Mouse (Mus musculus) stomach, postnatal 0 days (tissue): Measurements from ENCODE around the gene Kif22.

Experiments used
- CTCF ChIP-seq: IDR thresholded peaks from 2 replicates; pipeline ENCODE4 v1.5.1; 2016; ENCODE audit warnings: antibody characterized with exemption, low read depth, mild to moderate bottlenecking, moderate library complexity
- EP300 ChIP-seq: optimal IDR thresholded peaks from 2 replicates; pipeline ENCODE3; 2016; ENCODE audit warnings: antibody characterized with exemption

DNA sequence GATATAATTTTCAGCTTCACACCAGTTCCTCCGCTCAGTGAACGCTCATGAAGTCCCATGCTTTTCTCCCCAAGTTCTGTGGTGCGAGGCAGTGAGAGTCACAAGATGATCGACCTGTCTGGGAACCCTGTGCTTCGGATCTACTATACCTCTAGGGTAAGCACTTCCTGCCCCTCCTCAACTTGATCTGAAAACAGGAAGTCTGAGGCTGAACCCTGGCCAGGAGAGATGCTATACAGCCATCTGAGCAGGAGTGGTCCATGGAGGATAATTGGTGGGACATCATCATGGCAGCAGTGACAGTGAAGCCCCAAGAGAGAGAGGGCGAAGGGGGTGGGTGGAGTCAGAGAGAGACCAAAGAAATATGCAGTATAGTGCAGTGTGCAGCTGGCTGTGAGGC is 63.4 kb downstream of the Kif22 start:
- TF ChIP-seq EP300 (no peak), CTCF (no peak)
